In the genomic region with DNA sequence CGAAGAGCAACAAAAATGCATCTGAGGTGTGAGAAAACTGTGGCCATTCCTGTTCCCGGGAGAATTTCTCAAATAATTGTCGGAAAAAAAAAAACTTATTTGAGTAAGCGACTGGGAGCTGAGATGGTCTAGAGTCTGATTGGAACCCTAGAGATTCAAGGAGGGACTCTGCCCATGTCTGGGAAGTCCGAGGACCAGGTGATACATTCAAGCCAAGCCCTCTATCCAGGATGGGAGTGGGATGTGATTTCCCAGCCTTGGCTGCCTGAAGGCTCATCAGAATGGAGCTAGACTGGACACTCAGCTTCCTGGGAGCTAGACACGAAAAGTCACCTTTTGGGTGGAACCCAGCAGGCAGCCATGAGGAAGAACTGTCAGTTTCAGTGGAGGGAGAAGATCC, we compare ENCODE assay signal across 15 mouse cellular contexts.
"Had no signal": no experiment of that assay in that cellular context is flagged by ENCODE, and none has a peak within 500 bp of the region (broad histone marks: within the 10 kb centered on the region; RNA-seq: fewer than 3 reads in every experiment).

No protein-coding gene starts in this region.

- DNase-seq: kidney, postnatal 25 days; left cerebral cortex, postnatal 4 days; liver, embryonic 13.5 days; lung, adult 2 months; lung, postnatal 14 days; lung, postnatal 4 days; midbrain, embryonic 14.5 days; right cerebral cortex, postnatal 14 days; right cerebral cortex, postnatal 4 days; thymus, adult 2 months; thymus, postnatal 14 days; thymus, postnatal 4 days had no signal

- H3K9ac ChIP-seq: liver, embryonic 13.5 days had no signal

- H3K27ac ChIP-seq: kidney, postnatal 0 days; liver, embryonic 13.5 days; stomach, postnatal 0 days had no signal

- H3K9me3 ChIP-seq: liver, embryonic 13.5 days had no signal

- H3K4me1 ChIP-seq: liver, embryonic 13.5 days had no signal

- H3K4me3 ChIP-seq: liver, embryonic 13.5 days had no signal

- H3K36me3 ChIP-seq: liver, embryonic 13.5 days had no signal

- H3K4me2 ChIP-seq: liver, embryonic 13.5 days; midbrain, embryonic 11.5 days had no signal
